Mouse (Mus musculus) intestine, embryonic 15.5 days (tissue): ENCODE results near the gene Cyp2w1. TPM values are rescaled to one million over a fixed set of nuclear protein-coding genes. Genes with fewer than 3 reads are reported as not detected.
A peak's percentile ranks its signal among the peaks of the same experiment; 100 is the strongest.
"Not testable (repeated sequence)": the region's sequence is repeated elsewhere in the genome, so short reads cannot be mapped to it uniquely, and the experiment has no call there.

Source experiments
- ATAC-seq: fragments of 200-750 bp; cut with Nextera tagmentation; 2 replicates; pipeline ENCODE4 v1.8.0; 2017; ENCODE audit warnings: moderate TSS enrichment, moderate library complexity
- H3K27ac ChIP-seq: fragments of 300-500 bp; sonication (generic); 2 replicates; pipeline ENCODE4 v1.5.1; 2015; ENCODE audit warnings: mild to moderate bottlenecking, inconsistent platforms
- H3K27me3 ChIP-seq: fragments of 300-500 bp; sonication (generic); replicated peaks from 2 replicates; pipeline ENCODE4 v1.6.1; 2015; ENCODE audit warnings: inconsistent platforms
- H3K36me3 ChIP-seq: fragments of 300-500 bp; sonication (generic); 2 replicates; pipeline ENCODE4 v1.6.1; 2015; ENCODE audit warnings: inconsistent platforms
- H3K4me1 ChIP-seq: fragments of 300-500 bp; sonication (generic); replicated peaks from 2 replicates; pipeline ENCODE4 v1.6.1; 2015; ENCODE audit warnings: inconsistent platforms
- H3K4me2 ChIP-seq: fragments of 300-500 bp; sonication (generic); replicated peaks from 2 replicates; pipeline ENCODE4 v1.6.1; 2015; ENCODE audit warnings: mild to moderate bottlenecking, inconsistent platforms
- H3K4me3 ChIP-seq: fragments of 300-500 bp; sonication (generic); replicated peaks from 2 replicates; pipeline ENCODE4 v1.5.1; 2015; ENCODE audit warnings: inconsistent platforms
- H3K9ac ChIP-seq: fragments of 300-500 bp; sonication (generic); 2 replicates; pipeline ENCODE4 v1.6.1; 2015; ENCODE audit warnings: inconsistent platforms
- H3K9me3 ChIP-seq: fragments of 300-500 bp; sonication (generic); 2 replicates; pipeline ENCODE4 v1.6.1; 2016; ENCODE audit warnings: inconsistent platforms
- WGBS: fragments of 180-500 bp; shearing (Covaris S2); methylation state at CpG from one replicate; pipeline ENCODE4 v1.1.7; 2015; 5-methylcytosine and 5-hydroxymethylcytosine counted together
- polyA plus RNA-seq: library from polyadenylated mRNA; unstranded; fragments of >200 nt; fragmentation: Nextera tagmentation; extraction: Ambion mirVana; gene quantifications from 2 replicates; pipeline ENCODE4 v1.2.1, GENCODE M21; 2015

Gene Cyp2w1
- polyA plus RNA-seq, 1 experiment from 2014 or later, result 23.5 TPM

DNA sequence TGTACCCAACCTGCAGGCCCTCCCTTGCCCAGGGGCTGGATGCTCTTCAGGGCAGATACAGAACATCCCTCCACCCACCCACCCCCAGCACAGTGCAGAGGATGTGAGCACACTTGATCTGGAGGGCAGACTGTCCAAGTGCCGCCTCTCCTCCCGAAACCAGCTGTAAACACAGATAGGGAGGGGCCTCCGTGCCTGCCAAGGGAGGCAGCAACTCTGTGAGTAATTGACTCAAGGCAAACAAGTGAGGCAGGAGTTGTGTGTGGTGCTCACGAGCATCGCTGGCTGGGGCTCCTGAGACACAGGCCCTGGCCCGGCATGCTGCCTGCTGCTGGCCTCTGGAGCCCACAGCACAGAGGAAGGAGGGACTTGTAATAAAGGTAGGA, 37.3 kb downstream of the Cyp2w1 start:
- Histone ChIP-seq H3K9ac (0 out of 2 replicates have a peak overlapping the region, but pooled peaks have one; percentile 13), H3K4me2 (no peak overlapping the region), H3K27me3 (no peaks in the 10 kb centered on the region), H3K36me3 (no peaks in the 10 kb centered on the region), H3K4me1 (peaks cover 25% of the 10 kb centered on the region), H3K27ac (0 out of 2 replicates have a peak overlapping the region, but pooled peaks have one; percentile 62), H3K4me3 (no peak overlapping the region), H3K9me3 (no peaks in the 10 kb centered on the region)
- 4% methylated on average over 6 of the region's 6 CpGs for WGBS
- ATAC-seq, result peak; percentile 76

DNA sequence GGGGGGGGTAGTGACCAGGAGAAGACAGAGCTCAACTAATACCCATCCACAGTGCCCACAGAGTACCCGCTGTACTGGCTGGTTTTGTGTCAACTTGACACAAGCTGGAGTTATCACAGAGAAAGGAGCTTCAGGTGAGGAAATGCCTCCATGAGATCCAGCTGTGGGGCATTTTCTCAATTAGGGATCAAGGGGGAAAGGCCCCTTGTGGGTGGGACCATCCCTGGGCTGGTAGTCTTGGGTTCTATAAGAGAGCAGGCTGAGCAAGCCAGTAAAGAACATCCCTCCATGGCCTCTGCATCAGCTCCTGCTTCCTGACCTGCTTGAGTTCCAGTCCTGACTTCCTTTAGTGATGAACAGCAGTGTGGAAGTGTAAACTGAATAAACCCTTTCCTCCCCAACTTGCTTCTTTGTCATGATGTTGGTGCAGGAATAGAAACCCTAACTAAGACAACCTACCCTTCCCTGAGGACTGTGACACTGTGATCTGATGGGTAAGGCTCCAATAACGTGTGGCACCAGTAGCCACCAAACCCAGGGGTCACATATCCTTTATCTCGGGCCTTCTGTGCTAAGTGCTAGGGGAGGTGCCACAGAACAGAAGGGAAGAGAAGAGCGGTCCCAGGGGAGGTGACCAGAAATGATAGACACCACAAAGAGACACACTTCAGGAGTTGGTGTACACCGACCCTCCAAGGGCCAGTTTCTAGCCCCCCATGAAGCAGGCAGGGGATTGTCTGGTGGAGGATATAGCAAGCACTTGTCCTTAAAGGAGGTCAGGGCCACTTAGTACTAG, 38.1 kb downstream of the Cyp2w1 start:
- not testable (repeated sequence) for H3K27ac ChIP-seq, H3K9ac ChIP-seq, ATAC-seq, H3K9me3 ChIP-seq, H3K36me3 ChIP-seq, H3K4me3 ChIP-seq, H3K4me2 ChIP-seq, H3K27me3 ChIP-seq
- peaks cover 22% of the 10 kb centered on the region for H3K4me1 ChIP-seq
- WGBS, result 78% methylated on average over 5 of the region's 5 CpGs

DNA sequence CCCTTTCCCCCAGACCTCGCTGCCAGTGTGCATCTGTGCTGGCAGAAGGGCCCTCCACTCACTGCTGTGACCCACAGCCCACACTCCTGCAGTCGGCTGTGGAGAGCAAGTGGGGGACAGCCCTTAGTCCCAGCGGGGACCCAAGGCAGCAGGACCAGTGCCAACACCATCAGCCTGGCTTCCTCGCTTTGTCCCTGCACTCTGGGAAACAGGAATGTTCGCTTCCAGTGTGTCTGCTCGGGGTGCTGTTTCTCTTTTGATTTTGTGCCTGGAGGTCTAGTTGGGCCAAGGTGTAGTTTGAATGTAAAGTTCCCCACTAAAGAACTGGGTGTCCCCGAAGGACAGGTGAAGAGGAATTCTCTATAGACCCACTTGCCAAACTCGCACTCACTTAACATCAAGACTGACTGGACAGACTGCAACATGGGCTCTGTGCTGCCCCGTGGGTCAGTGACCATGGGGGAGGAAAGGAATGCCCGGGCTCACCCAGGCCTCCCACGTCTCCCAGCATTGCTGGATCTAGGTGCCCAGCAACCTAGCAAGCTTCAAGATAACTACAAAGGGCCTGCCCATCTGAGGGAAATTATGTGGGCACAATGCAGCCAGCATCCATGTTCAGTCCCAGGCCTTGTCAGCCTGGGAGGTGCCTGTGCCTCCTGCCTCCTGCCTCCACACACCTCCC, 39.0 kb downstream of the Cyp2w1 start:
- peaks cover 22% of the 10 kb centered on the region for H3K4me1 ChIP-seq
- H3K4me3 ChIP-seq, result no peak overlapping the region
- H3K9me3 ChIP-seq, result no peaks in the 10 kb centered on the region
- H3K4me2 ChIP-seq, result no peak overlapping the region
- H3K27ac ChIP-seq, result no peak overlapping the region
- H3K27me3 ChIP-seq, result no peaks in the 10 kb centered on the region
- ATAC-seq, result no peak
- 77% methylated on average over 11 of the region's 11 CpGs for WGBS
- H3K9ac ChIP-seq, result no peak overlapping the region
- H3K36me3 ChIP-seq, result no peaks in the 10 kb centered on the region

DNA sequence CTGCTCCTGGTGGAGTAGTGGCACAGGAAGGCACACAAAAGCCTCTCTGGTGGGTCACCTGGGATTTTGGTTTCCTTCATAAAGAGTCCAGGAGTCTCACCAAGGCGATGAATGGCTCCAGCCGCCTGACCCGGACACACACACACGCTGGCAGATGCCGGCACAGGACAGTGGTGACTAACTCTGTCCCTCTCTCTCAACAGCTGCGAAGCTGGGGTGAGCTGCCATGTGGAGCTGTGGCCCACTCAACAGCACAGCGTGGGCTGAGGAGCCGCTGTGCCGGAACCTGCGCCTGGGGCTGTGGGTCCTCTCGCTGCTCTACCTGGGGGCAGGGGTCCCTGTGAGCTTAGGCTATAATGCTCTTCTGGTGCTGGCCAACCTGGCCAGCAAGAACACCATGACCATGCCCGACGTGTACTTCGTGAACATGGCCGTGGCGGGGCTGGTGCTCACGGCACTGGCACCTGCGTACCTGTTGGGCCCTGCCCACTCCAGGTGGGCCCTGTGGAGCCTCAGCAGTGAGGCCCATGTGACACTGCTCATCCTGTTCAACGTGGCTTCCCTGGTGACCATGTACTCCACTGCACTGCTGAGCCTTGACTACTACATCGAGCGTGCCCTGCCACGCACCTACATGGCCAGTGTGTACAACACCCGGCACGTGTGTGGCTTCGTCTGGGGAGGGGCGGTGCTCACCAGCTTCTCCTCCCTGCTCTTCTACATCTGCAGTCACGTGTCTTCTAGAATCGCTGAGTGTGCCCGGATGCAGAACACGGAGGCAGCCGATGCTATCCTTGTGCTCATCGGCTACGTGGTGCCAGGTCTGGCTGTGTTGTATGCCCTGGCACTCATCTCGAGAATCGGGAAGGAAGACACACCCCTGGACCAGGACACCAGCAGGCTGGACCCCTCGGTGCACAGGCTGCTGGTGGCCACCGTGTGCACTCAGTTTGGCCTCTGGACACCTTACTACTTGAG, 40.1 kb downstream of the Cyp2w1 start:
- no peak overlapping the region for H3K27ac ChIP-seq
- no peak overlapping the region for H3K9ac ChIP-seq
- H3K4me3 ChIP-seq, result no peak overlapping the region
- peaks cover 22% of the 10 kb centered on the region for H3K4me1 ChIP-seq
- ATAC-seq, result no peak
- WGBS, result 91% methylated on average over 37 of the region's 37 CpGs
- H3K36me3 ChIP-seq, result no peaks in the 10 kb centered on the region
- H3K4me2 ChIP-seq, result no peak overlapping the region
- no peaks in the 10 kb centered on the region for H3K9me3 ChIP-seq
- no peaks in the 10 kb centered on the region for H3K27me3 ChIP-seq

DNA sequence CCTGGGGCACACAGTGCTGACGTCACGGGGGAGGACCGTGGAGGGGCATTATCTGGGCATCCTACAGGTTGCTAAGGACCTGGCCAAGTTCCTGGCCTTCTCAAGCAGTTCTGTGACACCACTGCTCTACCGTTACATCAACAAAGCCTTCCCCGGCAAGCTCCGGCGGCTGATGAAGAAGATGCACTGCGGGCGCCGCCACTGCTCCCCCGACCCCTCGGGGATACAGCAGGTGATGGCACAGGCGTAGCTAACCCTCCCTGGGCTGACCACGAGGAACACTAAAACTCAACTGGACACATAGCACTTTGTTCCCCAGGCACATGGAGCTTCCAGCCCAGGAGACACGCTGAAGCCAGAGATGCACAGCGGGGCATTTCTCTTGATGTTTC, 40.8 kb downstream of the Cyp2w1 start:
- H3K9ac ChIP-seq, result no peak overlapping the region
- H3K4me3 ChIP-seq, result no peak overlapping the region
- no peak overlapping the region for H3K27ac ChIP-seq
- H3K4me2 ChIP-seq, result no peak overlapping the region
- no peaks in the 10 kb centered on the region for H3K36me3 ChIP-seq
- ATAC-seq, result no peak
- no peaks in the 10 kb centered on the region for H3K27me3 ChIP-seq
- 92% methylated on average over 16 of the region's 16 CpGs for WGBS
- peaks cover 20% of the 10 kb centered on the region for H3K4me1 ChIP-seq
- H3K9me3 ChIP-seq, result no peaks in the 10 kb centered on the region

DNA sequence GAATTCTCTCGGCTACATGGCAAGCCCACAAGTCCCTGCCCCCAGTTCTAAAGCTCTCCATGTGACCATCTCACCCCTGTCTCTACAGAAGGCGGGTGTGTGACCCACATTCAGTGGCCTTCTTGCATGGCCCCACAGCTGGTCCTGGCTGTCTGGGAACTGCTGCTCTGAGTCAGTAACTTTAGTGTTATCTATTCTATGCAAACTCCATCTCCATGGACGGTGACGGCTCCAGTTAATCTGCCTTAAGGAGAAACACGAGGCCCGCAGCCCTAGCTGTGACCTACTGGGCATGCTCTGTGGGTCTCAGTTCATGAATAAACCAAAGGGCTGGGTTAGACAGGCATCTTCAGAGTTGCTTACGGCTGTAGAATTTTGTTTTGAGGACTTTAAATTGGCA, 42.0 kb downstream of the Cyp2w1 start:
- Histone ChIP-seq H3K9ac (no peak overlapping the region), H3K27ac (no peak overlapping the region), H3K27me3 (no peaks in the 10 kb centered on the region), H3K36me3 (no peaks in the 10 kb centered on the region), H3K4me1 (peaks cover 15% of the 10 kb centered on the region), H3K9me3 (no peaks in the 10 kb centered on the region), H3K4me2 (no peak overlapping the region), H3K4me3 (no peak overlapping the region)
- WGBS, result 66% methylated on average over 7 of the region's 7 CpGs
- no peak for ATAC-seq

DNA sequence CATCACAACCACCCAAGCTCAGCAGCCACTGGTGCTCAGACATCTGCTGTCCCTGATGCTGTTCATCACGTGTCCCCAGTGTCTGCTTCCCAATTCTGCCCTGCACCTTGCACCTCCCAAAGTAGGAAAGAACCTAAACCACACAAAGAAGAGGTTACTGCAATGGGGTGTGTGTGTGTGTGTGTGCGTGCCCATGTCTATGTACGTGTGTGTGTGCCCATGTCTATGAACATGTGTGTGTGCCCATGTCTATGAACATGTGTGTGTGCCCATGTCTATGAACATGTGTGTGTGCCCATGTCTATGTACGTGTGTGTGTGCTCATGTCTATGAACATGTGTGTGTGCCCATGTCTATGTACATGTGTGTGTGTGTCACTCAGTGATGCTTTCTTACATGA, 43.1 kb downstream of the Cyp2w1 start:
- H3K4me1 ChIP-seq, result 0 out of 2 replicates have a peak, but pooled peaks cover 7% of the 10 kb centered on the region
- no peaks in the 10 kb centered on the region for H3K27me3 ChIP-seq
- H3K4me2 ChIP-seq, result no peak overlapping the region
- WGBS, result 89% methylated on average over 4 of the region's 4 CpGs
- H3K9me3 ChIP-seq, result no peaks in the 10 kb centered on the region
- H3K9ac ChIP-seq, result no peak overlapping the region
- no peaks in the 10 kb centered on the region for H3K36me3 ChIP-seq
- H3K27ac ChIP-seq, result no peak overlapping the region
- H3K4me3 ChIP-seq, result no peak overlapping the region
- no peak for ATAC-seq

DNA sequence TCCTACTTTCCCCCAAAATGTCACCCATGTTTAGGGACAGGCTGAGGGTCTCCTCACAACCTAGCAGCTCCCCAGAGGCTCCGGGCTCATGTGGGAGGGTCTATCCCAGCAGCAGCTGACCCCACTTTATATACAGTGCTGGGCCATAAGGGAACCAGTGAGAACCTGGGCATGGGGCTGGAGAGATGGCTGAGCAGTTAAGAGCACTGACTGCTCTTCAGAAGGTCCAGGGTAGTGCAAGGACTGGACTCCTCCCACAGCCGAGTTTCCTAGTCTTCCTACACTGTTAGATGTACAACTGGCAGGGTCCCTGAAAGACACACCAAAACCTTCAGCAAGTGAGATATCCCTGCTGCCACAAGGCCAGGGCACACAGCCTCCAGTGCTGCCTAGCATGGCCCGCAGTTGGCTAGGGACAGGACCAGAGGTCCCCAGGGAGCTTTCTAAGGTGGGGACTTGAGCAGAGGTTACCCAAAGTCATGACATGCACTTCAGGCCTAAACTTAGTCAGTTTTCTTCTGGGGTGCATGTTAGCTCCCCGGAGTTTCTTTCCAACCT, 45.0 kb downstream of the Cyp2w1 start:
- no peak overlapping the region for H3K9ac ChIP-seq
- ATAC-seq, result no peak
- no peak overlapping the region for H3K27ac ChIP-seq
- no peak overlapping the region for H3K4me3 ChIP-seq
- H3K4me1 ChIP-seq, result 0 out of 2 replicates have a peak, but pooled peaks cover 7% of the 10 kb centered on the region
- WGBS, result 88% methylated on average over 4 of the region's 4 CpGs
- no peaks in the 10 kb centered on the region for H3K36me3 ChIP-seq
- no peak overlapping the region for H3K4me2 ChIP-seq
- no peaks in the 10 kb centered on the region for H3K27me3 ChIP-seq
- H3K9me3 ChIP-seq, result no peaks in the 10 kb centered on the region

DNA sequence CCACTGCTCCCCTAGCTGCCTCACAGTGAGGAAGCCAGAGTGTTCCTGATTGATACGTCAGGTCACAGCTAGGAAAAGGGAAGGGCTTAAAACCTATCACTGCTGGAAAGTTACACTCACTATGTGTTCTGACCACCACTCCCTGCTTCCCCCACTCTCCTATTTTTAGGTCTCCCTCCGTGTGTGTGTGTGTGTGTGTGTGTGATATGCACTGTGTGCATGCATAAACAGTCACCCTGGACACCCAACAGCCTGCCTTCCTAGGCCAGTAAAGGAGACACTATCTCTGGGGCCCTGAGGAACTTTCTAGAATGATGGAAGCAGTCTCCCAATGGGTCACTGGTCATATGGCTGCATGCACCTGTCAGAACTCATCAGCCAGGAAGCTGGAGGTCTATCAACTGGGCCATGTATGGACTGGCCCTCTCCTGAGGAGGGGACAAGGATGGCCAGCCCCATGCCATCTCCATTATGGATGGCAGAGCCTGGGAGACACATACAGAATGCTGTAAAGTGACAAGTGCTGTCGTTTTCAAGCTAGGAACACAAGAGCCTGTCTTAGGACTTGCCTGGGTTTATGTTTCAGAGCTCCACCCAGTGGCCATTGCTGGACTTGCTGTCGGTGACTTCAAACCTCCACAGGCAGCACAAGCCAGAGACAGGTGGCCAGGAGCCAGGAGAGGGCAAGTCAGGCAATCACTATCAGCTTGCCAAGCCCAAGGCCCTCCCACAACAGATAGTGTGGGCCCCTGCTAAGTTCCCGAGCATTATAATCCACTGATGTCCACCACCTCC, 45.7 kb downstream of the Cyp2w1 start:
- H3K27ac ChIP-seq, result no peak overlapping the region
- no peak overlapping the region for H3K9ac ChIP-seq
- H3K4me2 ChIP-seq, result no peak overlapping the region
- H3K4me1 ChIP-seq, result 0 out of 2 replicates have a peak, but pooled peaks cover 7% of the 10 kb centered on the region
- WGBS, result 31% methylated on average over 5 of the region's 5 CpGs
- H3K4me3 ChIP-seq, result no peak overlapping the region
- no peaks in the 10 kb centered on the region for H3K9me3 ChIP-seq
- H3K36me3 ChIP-seq, result no peaks in the 10 kb centered on the region
- H3K27me3 ChIP-seq, result no peaks in the 10 kb centered on the region
- peak; percentile 74 for ATAC-seq

DNA sequence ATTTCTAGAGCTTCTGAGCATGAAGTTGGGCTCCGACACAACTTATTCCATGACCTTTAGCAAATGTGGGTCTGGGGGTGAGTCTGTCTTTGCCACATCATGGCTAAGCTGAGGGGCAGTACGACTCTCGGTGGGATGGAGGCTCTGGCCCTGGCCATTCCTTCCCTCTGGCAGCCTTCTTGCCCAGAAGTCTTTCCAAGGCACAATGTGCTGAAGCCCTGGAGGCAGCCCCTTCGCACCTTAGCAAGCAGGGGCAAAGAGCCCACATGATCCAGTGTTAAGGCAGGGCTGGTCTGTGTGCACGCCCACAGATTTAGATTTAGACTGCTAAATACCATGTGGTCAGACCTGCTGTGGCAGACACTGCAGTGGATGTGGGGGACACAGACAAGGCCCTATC, 46.4 kb downstream of the Cyp2w1 start:
- WGBS, result 75% methylated on average over 5 of the region's 5 CpGs
- Histone ChIP-seq H3K4me2 (no peak overlapping the region), H3K4me1 (0 out of 2 replicates have a peak, but pooled peaks cover 7% of the 10 kb centered on the region), H3K4me3 (no peak overlapping the region), H3K9ac (no peak overlapping the region), H3K9me3 (no peaks in the 10 kb centered on the region), H3K27ac (no peak overlapping the region), H3K27me3 (no peaks in the 10 kb centered on the region), H3K36me3 (no peaks in the 10 kb centered on the region)
- no peak for ATAC-seq

DNA sequence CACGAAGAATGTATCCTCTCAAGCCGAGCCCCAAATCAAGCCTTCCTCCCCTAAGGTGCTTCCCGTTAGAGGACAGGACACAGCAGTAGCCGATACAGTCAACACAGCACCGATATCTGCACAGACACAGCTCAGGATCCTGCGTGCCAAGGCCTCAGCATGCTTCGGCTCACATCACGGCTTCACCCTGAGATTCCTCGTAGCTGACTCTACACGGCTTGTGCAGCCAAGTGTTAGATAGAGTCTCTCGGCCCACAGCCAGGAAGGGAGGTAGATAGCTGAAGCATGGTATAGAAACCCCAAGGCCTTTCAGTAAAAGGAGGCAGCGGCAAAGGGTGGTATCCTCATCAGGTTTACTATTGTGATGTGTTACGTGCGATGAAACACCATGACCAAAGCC, 47.6 kb downstream of the Cyp2w1 start:
- 89% methylated on average over 14 of the region's 14 CpGs for WGBS

More for the DNA sequence above, 47.6 kb downstream of the Cyp2w1 start:
- 0 out of 2 replicates have a peak, but pooled peaks cover 7% of the 10 kb centered on the region for H3K4me1 ChIP-seq
- no peak overlapping the region for H3K4me3 ChIP-seq
- no peaks in the 10 kb centered on the region for H3K27me3 ChIP-seq
- H3K36me3 ChIP-seq, result no peaks in the 10 kb centered on the region
- H3K4me2 ChIP-seq, result no peak overlapping the region
- no peak overlapping the region for H3K9ac ChIP-seq
- H3K9me3 ChIP-seq, result no peaks in the 10 kb centered on the region
- ATAC-seq, result no peak
- H3K27ac ChIP-seq, result no peak overlapping the region
